Mouse (Mus musculus) embryonic fibroblast, embryonic 13.5 days (primary cell): ENCODE data around the gene Mid1.

Experiments used
- CTCF ChIP-seq: IDR thresholded peaks from 2 replicates; pipeline ENCODE4 v1.5.1; 2011; ENCODE audit warnings: mild to moderate bottlenecking, control low read depth, low read length, moderate library complexity, borderline replicate concordance; ENCODE audit not compliant: insufficient read depth
- POLR2A ChIP-seq: IDR thresholded peaks from 2 replicates; pipeline ENCODE4 v1.6.1; 2011; ENCODE audit warnings: low read depth, mild to moderate bottlenecking, control low read depth, low read length, moderate library complexity

GRCm38 (mm10) chrX:169930868-169931267, 245.9 kb downstream of the Mid1 start:
- no peak for TF ChIP-seq CTCF
- no peak for TF ChIP-seq POLR2A
